Mouse (Mus musculus): ENCODE measurements around the gene Slc37a2.

The Slc37a2 gene

DNA sequence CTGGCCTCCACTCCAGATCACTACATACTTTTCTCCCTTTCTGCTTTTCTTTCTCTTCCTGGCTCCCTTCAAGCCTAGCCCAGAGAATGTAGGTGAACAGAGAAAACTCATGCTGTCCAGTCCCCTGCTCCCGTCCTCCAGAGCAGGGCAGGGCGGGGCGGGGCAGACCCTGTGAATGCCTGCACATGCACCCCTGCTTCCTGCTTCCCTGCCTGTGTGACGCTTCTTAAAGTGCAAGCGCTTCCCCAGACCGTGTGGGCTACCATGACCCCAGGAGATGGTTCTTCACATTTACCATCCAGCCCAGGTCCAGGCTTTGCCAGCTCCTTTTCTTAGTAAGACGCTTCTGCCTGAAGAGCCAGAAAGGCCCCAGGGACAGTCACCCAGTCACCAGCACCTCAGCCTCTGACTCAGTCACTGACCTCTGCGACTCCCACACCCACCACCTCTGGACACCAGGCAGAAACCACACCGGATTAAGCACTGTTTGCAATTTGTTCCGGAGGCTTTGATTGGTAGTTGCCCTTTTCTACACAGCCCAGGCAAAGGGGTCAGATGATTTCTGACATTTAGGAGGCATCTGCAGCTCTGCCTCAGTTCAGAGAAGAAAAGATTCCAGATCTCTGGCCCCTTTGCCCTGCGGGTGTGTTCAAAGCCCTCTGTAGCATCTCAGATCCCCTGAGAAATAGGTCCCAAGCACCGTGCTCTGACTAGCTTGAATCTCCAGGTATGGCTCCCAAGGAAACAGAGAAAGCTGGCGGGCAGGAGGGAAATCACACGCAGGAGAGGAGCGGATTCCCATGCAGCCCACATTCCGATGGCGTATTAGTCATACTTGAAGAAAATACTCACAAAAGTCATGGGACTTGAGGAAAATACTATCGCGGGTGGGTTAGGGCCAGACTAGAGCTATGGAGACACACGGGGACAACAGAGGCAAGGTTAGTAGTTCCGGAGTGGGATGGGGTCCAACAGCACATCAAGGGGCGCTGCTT is 23.0 kb downstream of the Slc37a2 start:
- CTCF ChIA-PET: interaction anchor here in 3 of 4 experiments (0.5 to 3.2 kb wide), 9 partner anchors 9 to 342 kb away, joined by 3 to 10 read pairs (median 4); no protein-coding TSS in a partner anchor
- POLR2A ChIA-PET: interaction anchor here in 3 of 4 experiments (0.5 to 1.1 kb wide), 5 partner anchors 15 to 292 kb away, joined by 3 to 4 read pairs (median 3); partner anchors contain the start of gene Tmem218 (in 2 of the 3)

GRCm38 (mm10) chr9:37230486-37231195 is 24.9 kb downstream of the Slc37a2 start:
- ChIA-PET POLR2A (interaction anchor here in 2 of 4 experiments (1.5 to 2.0 kb wide), 3 partner anchors 8 to 56 kb away, joined by 3 to 8 read pairs (median 5); partner anchors contain the start of gene Slc37a2 (in 1 of the 2)), CTCF (interaction anchor here (0.5 to 2.3 kb wide), 40 partner anchors 9 to 354 kb away, joined by 3 to 21 read pairs (median 4); partner anchors contain the start of genes Tmem218 (in 2 of the 4), Pknox2 (in 1 of the 4) and Slc37a2 (in 1 of the 4))

GRCm38 (mm10) chr9:37229880-37230325 is 25.6 kb downstream of the Slc37a2 start:
- ChIA-PET POLR2A (interaction anchor here in 2 of 4 experiments (0.6 to 2.0 kb wide), 6 partner anchors 9 to 302 kb away, joined by 3 to 8 read pairs (median 4); partner anchors contain the start of gene Slc37a2 (in 1 of the 2)), CTCF (interaction anchor here (0.5 to 2.3 kb wide), 52 partner anchors 9 to 353 kb away, joined by 3 to 21 read pairs (median 4); partner anchors contain the start of genes Pknox2 (in 2 of the 4), Slc37a2 (in 2 of the 4) and Tmem218 (in 2 of the 4))

- POLR2A ChIA-PET: interaction anchor here in 1 of 4 experiments (1.4 kb wide), 1 partner anchor 311 kb away, joined by 3 read pairs; no protein-coding TSS in a partner anchor
- CTCF ChIA-PET: no interaction called here
These were observed 30.0 kb downstream of the Slc37a2 start for GRCm38 (mm10) chr9:37225581-37225980.

DNA sequence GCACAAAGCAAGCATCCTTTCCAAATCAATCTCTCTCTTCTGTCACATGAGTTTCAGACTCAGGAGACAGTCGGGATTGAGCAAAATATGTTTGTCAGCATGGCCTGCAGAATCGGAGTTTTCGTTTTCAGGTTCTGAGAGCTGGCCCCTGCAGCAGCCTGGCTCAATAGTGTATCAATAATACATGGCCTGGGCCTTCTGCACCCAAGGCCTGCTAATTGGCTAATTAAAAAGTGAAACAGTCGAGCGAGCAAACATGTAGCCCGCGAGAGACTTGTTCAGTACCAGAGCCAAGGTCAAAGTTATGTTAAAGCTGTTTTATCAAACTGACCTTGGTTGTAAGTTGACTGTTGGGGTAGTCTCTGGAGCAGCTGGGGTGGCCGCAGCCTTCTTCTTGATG is 34.8 kb downstream of the Slc37a2 start:
- POLR2A ChIA-PET: interaction anchor here in 1 of 4 experiments (1.1 to 1.6 kb wide), 3 partner anchors 13 to 17 kb away, joined by 4 to 6 read pairs (median 4); partner anchors contain the start of gene Tmem218

DNA sequence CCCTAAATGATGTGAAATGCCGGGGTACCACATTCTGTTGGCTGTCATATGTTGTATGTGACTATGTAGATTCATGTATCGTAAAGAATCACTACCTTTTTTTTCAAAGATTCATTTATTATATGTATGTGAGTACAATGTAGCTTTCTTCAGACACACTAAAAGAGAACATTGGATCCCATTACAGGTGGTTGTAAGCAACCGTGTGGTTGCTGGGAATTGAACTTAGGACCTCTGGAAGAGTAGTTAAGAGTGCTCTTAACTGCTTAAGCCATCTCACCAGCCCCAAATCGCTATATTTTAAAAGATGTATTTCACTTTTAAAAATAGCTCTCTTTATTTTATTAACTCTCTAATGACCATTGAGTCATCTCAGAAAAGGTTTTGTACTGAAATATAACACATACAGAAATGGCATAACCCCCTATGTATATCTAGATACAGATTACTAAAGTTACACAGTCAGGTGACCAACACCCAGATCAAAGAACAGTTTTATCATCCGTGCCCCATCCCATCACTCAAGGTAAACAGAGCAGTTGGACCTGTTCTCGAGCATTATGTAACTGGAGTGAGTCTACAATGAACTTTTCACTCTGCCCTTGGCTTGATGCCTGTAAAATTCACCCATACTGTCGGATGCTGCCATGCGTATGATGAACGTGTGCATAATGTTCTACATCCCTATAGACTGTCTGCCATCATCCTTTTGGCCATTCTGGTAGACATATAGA is 41.0 kb downstream of the Slc37a2 start:
- CTCF ChIA-PET: interaction anchor here in 1 of 4 experiments (0.7 kb wide), 1 partner anchor 241 kb away, joined by 6 read pairs; no protein-coding TSS in a partner anchor
- POLR2A ChIA-PET: no interaction called here

More for the DNA sequence above, 34.8 kb downstream of the Slc37a2 start:
- CTCF ChIA-PET: interaction anchor here in 1 of 4 experiments (2.0 kb wide), 1 partner anchor 10 kb away, joined by 7 read pairs; no protein-coding TSS in a partner anchor

- ChIA-PET POLR2A (interaction anchor here in 1 of 4 experiments (1.1 kb wide), 1 partner anchor 15 kb away, joined by 3 read pairs; no protein-coding TSS in a partner anchor), CTCF (no interaction called here)
These were observed 42.3 kb downstream of the Slc37a2 start for GRCm38 (mm10) chr9:37213060-37213738.

GRCm38 (mm10) chr9:37207929-37208411 is 47.6 kb downstream of the Slc37a2 start, which contains the start of gene Tmem218:
Tmem218 (plus strand) TSS chr9:37208223.
- CTCF ChIA-PET: interaction anchor here (0.9 to 1.5 kb wide), 8 partner anchors 22 to 313 kb away, joined by 3 to 5 read pairs (median 4); partner anchors contain the start of gene Slc37a2 (in 1 of the 4)

GRCm38 (mm10) chr9:37203884-37204283 is 51.7 kb downstream of the Slc37a2 start:
- CTCF ChIA-PET: no interaction called here
- POLR2A ChIA-PET: interaction anchor here in 1 of 4 experiments (1.4 kb wide), 2 partner anchors 17 to 21 kb away, joined by 4 read pairs; no protein-coding TSS in a partner anchor

More at GRCm38 (mm10) chr9:37207929-37208411, 47.6 kb downstream of the Slc37a2 start, which contains the start of gene Tmem218:
- POLR2A ChIA-PET: interaction anchor here in 3 of 4 experiments (0.6 to 1.9 kb wide), 38 partner anchors 9 to 482 kb away, joined by 3 to 8 read pairs (median 4); partner anchors contain the start of genes Ccdc15 (in 1 of the 3), Pknox2 (in 1 of the 3) and Tbrg1 (in 1 of the 3)

DNA sequence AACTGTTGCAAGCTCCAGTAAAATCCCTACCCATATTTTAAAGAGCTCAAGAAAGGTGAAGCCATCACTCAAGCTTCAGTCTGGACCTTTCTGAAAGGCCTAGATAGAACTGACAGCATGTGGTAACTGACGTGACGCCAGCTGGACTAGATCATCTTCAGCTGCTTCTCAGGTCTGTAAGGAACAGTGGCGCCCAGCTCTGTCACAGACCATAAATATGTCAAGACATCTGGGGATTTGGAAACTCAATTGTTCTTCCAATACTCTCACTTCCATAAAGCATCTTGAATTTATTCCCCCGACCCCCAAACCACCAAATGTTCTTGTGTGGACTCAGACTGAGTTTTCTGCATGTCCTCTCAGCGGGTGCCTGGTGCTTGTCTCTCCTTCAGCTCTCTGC is 55.1 kb downstream of the Slc37a2 start:
- POLR2A ChIA-PET: interaction anchor here in 1 of 4 experiments (0.6 kb wide), 1 partner anchor 28 kb away, joined by 7 read pairs; no protein-coding TSS in a partner anchor
- CTCF ChIA-PET: no interaction called here

DNA sequence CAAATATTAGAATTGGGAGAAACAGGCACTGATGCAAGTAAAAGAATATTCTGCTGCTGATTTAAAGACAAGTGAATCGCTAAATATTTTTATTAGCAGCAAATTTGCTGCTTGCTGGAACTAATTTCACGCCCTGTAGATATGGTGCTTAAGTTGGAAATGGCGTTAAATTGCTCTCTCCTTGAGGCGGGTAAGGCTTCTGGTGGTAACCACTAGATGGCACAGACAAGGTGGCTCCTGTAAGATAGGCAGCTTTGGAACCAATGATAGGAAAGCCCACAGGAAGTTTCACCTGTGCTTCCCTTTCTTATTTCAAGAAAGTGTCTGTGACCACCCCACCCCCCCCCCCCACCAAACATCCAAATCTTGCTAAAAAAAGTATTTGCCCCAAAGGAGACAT is 58.5 kb downstream of the Slc37a2 start:
- ChIA-PET POLR2A (interaction anchor here in 2 of 4 experiments (0.8 to 2.2 kb wide), 3 partner anchors 9 to 11 kb away, joined by 3 to 6 read pairs (median 5); partner anchors contain the start of gene Tmem218 (in 1 of the 2)), CTCF (no interaction called here)

- ChIA-PET POLR2A (interaction anchor here in 2 of 4 experiments (1.4 to 2.4 kb wide), 2 partner anchors 9 to 20 kb away, joined by 3 to 6 read pairs; partner anchors contain the start of gene Tmem218 (in 1 of the 2)), CTCF (no interaction called here)
These were observed 67.5 kb downstream of the Slc37a2 start for GRCm38 (mm10) chr9:37188024-37188423.

- CTCF ChIA-PET: no interaction called here
- POLR2A ChIA-PET: interaction anchor here in 2 of 4 experiments (1.4 to 2.4 kb wide), 2 partner anchors 10 to 20 kb away, joined by 3 to 6 read pairs; partner anchors contain the start of gene Tmem218 (in 1 of the 2)
These were observed 68.1 kb downstream of the Slc37a2 start for GRCm38 (mm10) chr9:37187407-37187806.

DNA sequence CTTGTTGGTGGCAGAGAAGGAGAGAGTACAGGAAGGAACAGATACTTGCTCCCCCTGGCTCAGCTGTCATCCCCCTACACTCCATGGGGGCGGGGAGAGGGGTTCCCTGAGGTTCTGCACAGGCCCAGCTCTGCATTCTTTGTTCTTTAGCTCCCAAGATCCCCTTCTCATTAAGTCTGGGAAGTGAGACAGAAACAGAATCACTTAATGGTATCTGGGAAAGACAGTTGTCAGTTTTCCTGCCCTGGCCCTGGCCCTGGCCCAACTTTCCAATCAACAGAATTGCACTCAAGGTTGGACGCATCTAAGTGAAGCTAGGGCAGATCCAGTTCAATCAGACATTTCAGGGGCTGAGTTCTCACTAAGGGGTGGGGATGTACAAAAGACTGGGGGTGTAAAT is 72.4 kb downstream of the Slc37a2 start:
- POLR2A ChIA-PET: interaction anchor here in 3 of 4 experiments (0.6 to 1.0 kb wide), 5 partner anchors 21 to 223 kb away, joined by 3 to 12 read pairs (median 4); partner anchors contain the start of gene Tmem218 (in 1 of the 3)
- CTCF ChIA-PET: interaction anchor here (0.6 to 2.2 kb wide), 17 partner anchors 8 to 1770 kb away, joined by 3 to 21 read pairs (median 4); partner anchors contain the start of gene Tmem218 (in 1 of the 4)

- ChIA-PET POLR2A (interaction anchor here in 1 of 4 experiments (0.5 to 1.0 kb wide), 2 partner anchors 25 to 48 kb away, joined by 3 to 6 read pairs; no protein-coding TSS in a partner anchor), CTCF (no interaction called here)
These were observed 73.9 kb downstream of the Slc37a2 start for GRCm38 (mm10) chr9:37181596-37181995.

GRCm38 (mm10) chr9:37179596-37179995 is 75.9 kb downstream of the Slc37a2 start:
- CTCF ChIA-PET: interaction anchor here in 2 of 4 experiments (0.9 to 1.5 kb wide), 5 partner anchors 49 to 456 kb away, joined by 3 to 4 read pairs (median 3); no protein-coding TSS in a partner anchor

More at GRCm38 (mm10) chr9:37179596-37179995, 75.9 kb downstream of the Slc37a2 start:
- POLR2A ChIA-PET: interaction anchor here in 2 of 4 experiments (1.0 to 1.2 kb wide), 3 partner anchors 9 to 70 kb away, joined by 3 to 4 read pairs (median 3); no protein-coding TSS in a partner anchor

Measured in embryonic stem cell, embryonic (primary cell).